Mouse (Mus musculus) G1E (cell line): Measurements from ENCODE around the gene Fcgr1. TPM values are rescaled to one million over a fixed set of nuclear protein-coding genes. Genes with fewer than 3 reads are reported as not detected.
A peak's percentile ranks its signal among the peaks of the same experiment; 100 is the strongest.
"Not testable (repeated sequence)": the region's sequence is repeated elsewhere in the genome, so short reads cannot be mapped to it uniquely, and the experiment has no call there.

Experiments used
- ATAC-seq: 2 replicates; pipeline ENCODE4 v1.8.0; 2016; ENCODE audit warnings: mild to moderate bottlenecking; ENCODE audit not compliant: insufficient number of reproducible peaks, poor library complexity, low FRiP score, severe bottlenecking; ENCODE audit errors: extremely low read depth
- DNase-seq: peaks from one replicate; pipeline ENCODE4 v3.0.0; 2012; ENCODE audit warnings: low spot score
- H3K27me3 ChIP-seq: 2 replicates; pipeline ENCODE4 v1.6.1; 2012; ENCODE audit warnings: mild to moderate bottlenecking, low read length, inconsistent platforms; ENCODE audit not compliant: insufficient read depth
- H3K36me3 ChIP-seq: replicated peaks from 2 replicates; pipeline ENCODE3; 2012; ENCODE audit warnings: mild to moderate bottlenecking, inconsistent platforms
- H3K4me1 ChIP-seq: 2 replicates; pipeline ENCODE4 v1.6.1; 2012; ENCODE audit warnings: low read depth, low read length, inconsistent platforms, mixed read lengths; ENCODE audit not compliant: insufficient read depth
- H3K4me3 ChIP-seq: 2 replicates; pipeline ENCODE4 v1.5.1; 2012; ENCODE audit warnings: low read depth, mild to moderate bottlenecking, inconsistent platforms, low read length, moderate library complexity, mixed read lengths
- H3K9me3 ChIP-seq: replicated peaks from 2 replicates; pipeline ENCODE4 v1.6.1; 2012; ENCODE audit warnings: inconsistent platforms
- CTCF ChIP-seq: IDR thresholded peaks from 2 replicates; pipeline ENCODE4 v1.5.1; 2012; ENCODE audit warnings: low read depth, low read length, inconsistent platforms, mixed read lengths
- GATA1 ChIP-seq: IDR thresholded peaks from 2 replicates; pipeline ENCODE4 v1.6.1; 2012; ENCODE audit warnings: borderline replicate concordance, low read length, inconsistent platforms, mixed read lengths
- GATA2 ChIP-seq: IDR thresholded peaks from 2 replicates; pipeline ENCODE4 v1.6.1; 2012; ENCODE audit warnings: low read depth, low read length, inconsistent platforms, borderline replicate concordance
- POLR2AphosphoS5 ChIP-seq: IDR thresholded peaks from 2 replicates; pipeline ENCODE4 v1.6.1; 2012; ENCODE audit warnings: low read depth, low read length, inconsistent platforms; ENCODE audit not compliant: insufficient replicate concordance
- TAL1 ChIP-seq: conservative IDR thresholded peaks from 2 replicates; pipeline ENCODE4 v1.6.1; 2012; ENCODE audit warnings: low read depth, low read length, inconsistent platforms, mixed read lengths
- polyA plus RNA-seq: library from polyadenylated mRNA; stranded (reverse); fragments of >175 nt; gene quantifications from 2 replicates; pipeline ENCODE4 v1.2.3, GENCODE M21; 2012
- total RNA-seq, 2 experiments: library from RNA; stranded (forward) in 1 of 2; stranded (reverse) in 1 of 2; fragments of 200-1000 nt in 1 of 2; fragments of >200 nt in 1 of 2; fragmentation: Nextera tagmentation in 1 of 2; gene quantifications; 2 replicates each; pipeline ENCODE4 v1.2.3; 2014 to 2017

The Fcgr1 gene
- total and polyA plus RNA-seq, 3 experiments, result 0.16 to 0.53 TPM; not detected in 1

DNA sequence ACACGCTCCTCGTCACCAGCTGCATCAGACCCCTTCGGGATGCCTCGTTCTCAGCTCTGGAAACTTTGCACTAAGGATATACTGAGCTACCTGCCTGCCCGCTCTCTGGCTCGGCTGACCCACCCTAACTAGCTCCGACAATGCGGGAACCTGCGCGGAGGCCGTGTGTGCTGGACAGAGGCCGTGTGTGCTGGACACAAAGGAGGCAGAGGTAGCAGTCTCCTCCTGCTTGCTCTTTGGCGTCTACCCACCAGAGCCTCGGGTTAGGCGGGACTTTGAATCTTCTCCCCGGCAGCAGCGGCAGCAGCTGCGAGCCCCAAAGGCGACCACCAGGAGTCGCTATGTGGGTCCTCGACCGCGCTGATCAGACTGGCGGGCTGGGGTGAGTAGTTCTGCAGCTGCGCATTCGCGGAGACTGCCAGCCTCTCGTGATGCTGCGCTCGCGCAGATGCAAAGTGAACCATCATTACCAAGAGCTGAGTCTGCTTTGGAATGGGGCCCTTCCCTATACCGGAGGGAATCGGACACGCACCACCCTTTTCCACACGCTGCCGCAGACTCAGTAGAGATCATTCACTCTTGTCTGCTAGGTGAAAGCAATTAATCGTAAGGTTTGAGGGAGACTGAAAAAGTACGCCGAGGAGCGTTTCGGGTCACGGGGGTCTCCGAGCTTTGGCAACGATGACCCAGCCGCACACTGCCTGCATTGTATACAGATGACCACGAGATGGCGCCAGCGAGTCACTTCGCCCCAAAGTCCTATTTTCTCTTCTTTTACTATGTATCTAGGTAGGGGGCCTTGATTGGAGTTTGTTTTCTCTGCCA lies 15.8 kb downstream of the Fcgr1 start:
- peaks cover 34% of the 10 kb centered on the region for H3K4me1 ChIP-seq
- H3K4me3 ChIP-seq, result peak overlapping the region; percentile 71
- TF ChIP-seq CTCF (peak; percentile 74; the same call in 1 of the 2 replicates), GATA1 (no peak), POLR2AphosphoS5 (no peak)
- ATAC-seq (peak; percentile 66), DNase-seq (peak; percentile 85)
- no peaks in the 10 kb centered on the region for H3K36me3 ChIP-seq
- H3K27me3 ChIP-seq, result peaks cover 8% of the 10 kb centered on the region; the same call in 1 of the 2 replicates
- no peaks in the 10 kb centered on the region for H3K9me3 ChIP-seq

DNA sequence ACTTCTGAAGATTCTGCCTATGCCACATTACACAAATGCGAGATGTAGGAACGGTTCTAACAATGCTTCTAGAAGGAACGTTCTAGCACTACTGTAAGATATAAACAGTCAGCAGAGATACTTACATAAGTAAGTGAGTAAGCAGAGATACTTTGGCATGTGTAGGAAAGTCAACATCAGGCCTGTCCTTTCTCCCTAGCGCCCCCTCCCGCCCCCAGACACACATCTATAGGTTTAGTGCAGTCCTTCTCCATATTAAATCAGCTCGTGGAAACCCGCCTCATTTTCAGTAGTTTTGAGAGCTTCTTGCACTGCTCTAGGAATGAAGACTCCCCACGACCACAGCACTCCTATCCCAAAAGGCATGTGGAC lies 16.4 kb downstream of the Fcgr1 start:
- ATAC-seq (no peak), DNase-seq (peak; percentile 28)
- peaks cover 34% of the 10 kb centered on the region for H3K4me1 ChIP-seq
- TF ChIP-seq TAL1, result no peak
- TF ChIP-seq POLR2AphosphoS5, result no peak
- no peak for TF ChIP-seq CTCF
- no peak for TF ChIP-seq GATA2
- TF ChIP-seq GATA1, result no peak
- H3K27me3 ChIP-seq, result peaks cover 6% of the 10 kb centered on the region; the same call in 1 of the 2 replicates
- H3K4me3 ChIP-seq, result peak overlapping the region; percentile 71
- H3K9me3 ChIP-seq, result no peaks in the 10 kb centered on the region
- H3K36me3 ChIP-seq, result no peaks in the 10 kb centered on the region

DNA sequence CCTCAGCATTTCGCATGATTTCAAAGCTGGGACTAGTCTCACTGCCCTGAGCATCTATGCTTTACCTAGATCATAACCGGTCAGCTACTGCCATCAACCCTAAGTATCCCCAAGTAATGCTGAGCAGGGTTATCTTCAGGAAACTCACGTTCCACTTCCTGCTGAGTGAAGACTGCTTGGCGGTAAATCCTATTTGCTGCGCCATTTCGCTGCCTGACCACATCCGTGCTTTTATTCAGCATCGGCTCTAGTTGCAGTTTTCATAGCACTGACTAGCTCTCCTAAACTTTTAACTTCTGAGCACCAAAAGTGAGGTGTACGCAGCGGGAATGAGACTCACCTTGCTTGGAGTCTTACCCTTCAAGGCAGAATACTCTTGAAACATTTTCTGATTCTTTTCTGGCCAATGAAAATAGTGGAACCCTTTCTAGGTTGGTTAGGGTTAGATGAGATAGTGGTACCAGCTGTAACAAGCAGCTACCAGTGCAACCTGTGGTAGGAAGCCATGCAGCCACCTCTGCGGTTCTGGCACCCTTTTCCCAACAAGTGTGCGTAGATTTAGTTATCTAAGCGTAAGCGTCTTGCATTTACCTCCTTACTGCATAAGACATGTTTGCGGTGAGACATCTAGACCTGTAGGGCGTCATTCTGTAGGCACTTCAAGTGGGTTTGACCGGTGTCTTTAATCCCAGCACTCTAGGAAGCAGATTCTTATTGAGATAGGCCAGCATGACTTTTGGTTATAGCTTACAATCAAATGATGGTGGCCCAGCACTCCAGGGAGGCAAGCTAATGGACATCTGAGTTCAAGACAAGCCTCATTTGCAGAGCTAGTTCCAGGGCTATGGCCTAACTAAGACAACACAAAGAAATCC lies 19.9 kb downstream of the Fcgr1 start:
- Histone ChIP-seq H3K4me3 (peak overlapping the region; percentile 67), H3K36me3 (no peaks in the 10 kb centered on the region), H3K4me1 (peaks cover 37% of the 10 kb centered on the region), H3K9me3 (no peaks in the 10 kb centered on the region), H3K27me3 (no peaks in the 10 kb centered on the region)
- DNase-seq, result peak; percentile 19
- peak; percentile 18 for ATAC-seq
- TF ChIP-seq GATA2 (no peak), POLR2AphosphoS5 (peak; percentile 96; the same call in 1 of the 2 replicates), GATA1 (no peak), CTCF (0 out of 2 replicates have a peak, but pooled peaks have one; percentile 3)

DNA sequence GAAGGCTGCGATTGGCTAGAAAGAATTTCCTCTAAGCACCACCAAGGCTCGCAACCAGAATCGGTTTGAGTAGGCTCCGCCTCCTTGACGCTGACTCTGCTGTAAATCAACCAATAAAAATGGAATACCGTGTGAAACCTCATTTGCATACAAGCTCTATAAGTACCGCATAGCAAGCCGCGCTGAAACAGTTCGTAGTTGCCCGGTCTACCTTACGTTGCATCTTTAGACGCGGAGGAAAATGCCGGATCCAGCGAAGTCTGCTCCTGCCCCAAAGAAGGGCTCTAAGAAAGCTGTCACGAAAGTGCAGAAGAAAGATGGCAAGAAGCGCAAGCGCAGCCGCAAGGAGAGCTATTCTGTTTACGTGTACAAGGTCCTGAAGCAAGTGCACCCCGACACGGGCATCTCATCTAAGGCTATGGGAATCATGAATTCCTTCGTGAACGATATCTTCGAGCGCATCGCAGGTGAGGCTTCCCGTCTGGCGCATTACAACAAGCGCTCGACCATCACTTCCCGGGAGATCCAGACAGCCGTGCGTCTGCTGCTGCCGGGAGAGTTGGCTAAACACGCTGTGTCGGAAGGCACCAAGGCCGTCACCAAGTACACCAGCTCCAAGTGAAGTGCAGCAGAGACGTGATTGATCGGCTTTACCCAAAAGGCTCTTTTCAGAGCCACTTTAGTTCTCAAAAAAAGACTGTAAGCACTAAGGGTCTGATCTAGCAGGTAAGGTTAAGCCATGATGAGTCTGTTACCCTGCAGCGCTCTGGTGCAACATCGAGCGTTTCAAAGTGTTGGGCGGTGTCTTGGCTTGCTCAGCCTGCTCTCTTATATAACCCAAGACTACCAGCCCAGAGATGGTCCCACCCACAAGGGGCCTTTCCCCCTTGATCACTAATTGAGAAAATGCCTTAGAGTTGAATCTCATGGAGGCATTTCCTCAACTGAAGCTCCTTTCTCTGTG lies 24.0 kb downstream of the Fcgr1 start, which contains the start of gene Hist2h2bb:
Gene Hist2h2bb (plus strand): TSS at position 242 of the 964 bp plus-strand sequence.
- H3K4me1 ChIP-seq, result peaks cover 33% of the 10 kb centered on the region
- H3K27me3 ChIP-seq, result no peaks in the 10 kb centered on the region
- peak; percentile 79 for ATAC-seq

DNA sequence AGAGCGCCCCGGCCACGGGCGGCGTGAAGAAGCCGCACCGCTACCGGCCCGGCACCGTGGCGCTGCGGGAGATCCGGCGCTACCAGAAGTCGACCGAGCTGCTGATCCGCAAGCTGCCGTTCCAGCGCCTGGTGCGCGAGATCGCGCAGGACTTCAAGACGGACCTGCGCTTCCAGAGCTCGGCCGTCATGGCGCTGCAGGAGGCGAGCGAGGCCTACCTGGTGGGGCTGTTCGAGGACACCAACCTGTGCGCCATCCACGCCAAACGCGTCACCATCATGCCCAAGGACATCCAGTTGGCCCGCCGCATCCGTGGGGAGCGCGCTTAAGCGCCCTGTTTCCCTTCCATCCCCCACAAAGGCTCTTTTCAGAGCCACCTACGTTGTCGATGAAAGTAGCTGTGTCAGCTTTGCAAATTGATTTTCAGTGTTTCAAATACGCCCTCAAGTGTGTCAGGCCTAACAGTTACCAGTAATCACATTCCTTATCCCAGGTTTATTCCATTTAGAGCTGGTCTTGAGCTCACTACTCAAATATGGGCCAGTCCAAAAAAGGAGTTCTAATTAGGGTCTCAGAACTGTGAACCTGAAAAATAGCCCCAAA lies 24.9 kb downstream of the Fcgr1 start:
- not testable (repeated sequence) for DNase-seq, H3K27me3 ChIP-seq, H3K9me3 ChIP-seq, H3K36me3 ChIP-seq, ATAC-seq
- Histone ChIP-seq H3K4me3 (peak overlapping the region; percentile 72), H3K4me1 (peaks cover 35% of the 10 kb centered on the region)
- TF ChIP-seq POLR2AphosphoS5, result peak; percentile 87; the same call in 1 of the 2 replicates

More for the DNA sequence above, 24.0 kb downstream of the Fcgr1 start, which contains the start of gene Hist2h2bb:
- H3K36me3 ChIP-seq, result no peaks in the 10 kb centered on the region
- peak; percentile 86 for DNase-seq
- H3K9me3 ChIP-seq, result no peaks in the 10 kb centered on the region
- H3K4me3 ChIP-seq, result peak within 1 kb of the TSS; percentile 72
- no peak for TF ChIP-seq GATA1
- peak; percentile 99 for TF ChIP-seq POLR2AphosphoS5
